Mouse (Mus musculus) cerebellum, adult 9-10 months (tissue): Measurements from ENCODE around the gene Ccn1.
A peak's percentile ranks its signal among the peaks of the same experiment; 100 is the strongest.

ENCODE experiments used
- DNase-seq: peaks from one replicate; pipeline ENCODE4 v3.0.0; 2022

Gene Ccn1

DNA sequence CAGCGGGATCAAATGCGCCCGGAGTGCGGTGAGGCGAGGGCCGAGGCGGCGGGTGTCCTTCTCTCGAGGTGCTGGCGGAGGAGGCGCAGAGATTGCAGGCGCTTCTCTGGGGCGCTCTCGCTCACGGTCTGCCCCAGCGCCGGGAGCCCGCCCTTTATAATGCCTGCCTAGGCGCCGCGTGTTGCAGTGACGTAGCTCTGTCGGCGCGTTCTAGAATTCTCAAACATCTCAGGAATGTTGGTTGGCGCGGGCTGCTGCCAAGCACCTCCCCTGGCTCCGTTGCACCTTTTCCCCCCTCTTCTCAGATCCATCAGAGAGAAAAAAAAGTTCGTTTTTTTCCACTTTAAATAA, at the start of gene Ccn1:
Gene Ccn1, minus strand, starts transcription at position 130 of the 351 bp plus-strand sequence.
- no peak for DNase-seq

DNA sequence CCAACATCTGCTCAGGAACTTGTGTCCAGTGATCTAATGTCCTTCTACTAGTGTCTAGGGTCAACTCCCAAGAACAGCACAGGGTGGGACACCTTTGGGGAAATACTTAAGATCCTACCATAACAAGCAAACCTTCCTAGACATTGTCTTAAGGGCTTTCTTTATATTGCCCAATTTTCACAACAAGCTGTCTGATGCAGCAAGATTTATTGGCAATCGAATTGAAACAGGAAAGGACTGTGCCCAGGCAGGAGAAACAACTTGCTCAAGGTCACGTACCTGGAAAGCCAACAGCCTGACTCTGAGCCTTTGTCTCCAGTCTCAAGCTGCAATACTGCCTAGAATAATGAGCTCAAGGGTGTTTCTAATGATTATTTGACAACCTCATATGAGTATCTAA, 43.6 kb upstream of the Ccn1 start:
- DNase-seq: no peak

DNA sequence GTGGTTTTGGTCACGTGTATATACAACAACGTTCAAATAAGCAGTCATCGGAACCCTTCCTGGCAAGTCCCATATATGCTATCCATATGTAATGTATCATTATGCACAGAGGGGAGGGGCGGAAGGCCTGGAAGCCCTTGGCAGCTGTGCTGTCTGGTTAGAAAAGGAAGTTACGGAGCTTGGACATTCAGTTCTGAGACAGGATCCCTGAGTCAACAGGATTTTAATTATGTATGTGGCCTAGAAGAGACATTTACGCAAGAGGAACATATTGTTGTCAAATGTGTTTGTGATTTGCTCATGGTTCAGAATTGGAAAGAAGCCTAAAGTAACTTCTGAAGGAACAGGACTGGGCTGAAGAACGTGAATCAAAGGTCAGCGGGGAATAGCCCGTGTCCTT, 42.3 kb upstream of the Ccn1 start:
- DNase-seq: no peak

DNA sequence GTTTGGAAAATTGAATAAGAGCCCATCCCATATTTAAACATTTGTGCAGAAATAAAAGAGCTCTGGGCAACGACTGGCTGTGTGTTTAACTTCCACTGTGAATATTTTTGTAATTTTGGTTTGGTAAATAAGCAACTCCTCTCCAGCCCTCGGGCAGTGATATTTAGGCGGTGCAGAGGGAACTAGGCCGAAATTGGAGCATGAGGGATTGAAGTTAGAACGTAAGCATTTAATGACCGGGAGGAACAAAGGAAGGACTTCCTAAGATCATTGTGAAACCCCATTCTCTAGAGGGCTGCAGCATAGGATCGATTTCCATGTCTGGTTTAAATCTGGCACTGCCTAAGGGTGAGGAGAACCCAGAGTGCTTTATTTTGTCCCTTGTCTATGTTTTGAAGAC, 41.6 kb upstream of the Ccn1 start:
- DNase-seq: no peak

DNA sequence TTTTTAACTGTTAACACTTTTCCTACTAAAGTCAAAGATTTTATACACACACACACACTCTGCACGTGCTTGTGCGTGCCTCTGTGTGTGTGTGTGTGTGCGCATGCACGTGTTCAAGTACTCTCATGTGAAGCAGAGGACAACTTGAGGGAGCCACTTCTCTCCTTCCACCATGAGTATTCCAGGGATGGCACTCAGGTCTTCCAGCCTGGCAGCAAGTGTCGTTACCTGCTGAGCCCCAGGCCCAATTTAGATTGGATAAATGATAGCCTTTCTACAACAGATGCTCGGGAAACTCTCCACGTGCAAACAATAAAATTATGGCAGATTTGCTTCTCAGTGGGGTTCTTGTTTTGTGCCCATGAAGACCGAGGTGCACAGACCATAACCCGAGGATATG, 39.5 kb upstream of the Ccn1 start:
- DNase-seq: no peak

DNA sequence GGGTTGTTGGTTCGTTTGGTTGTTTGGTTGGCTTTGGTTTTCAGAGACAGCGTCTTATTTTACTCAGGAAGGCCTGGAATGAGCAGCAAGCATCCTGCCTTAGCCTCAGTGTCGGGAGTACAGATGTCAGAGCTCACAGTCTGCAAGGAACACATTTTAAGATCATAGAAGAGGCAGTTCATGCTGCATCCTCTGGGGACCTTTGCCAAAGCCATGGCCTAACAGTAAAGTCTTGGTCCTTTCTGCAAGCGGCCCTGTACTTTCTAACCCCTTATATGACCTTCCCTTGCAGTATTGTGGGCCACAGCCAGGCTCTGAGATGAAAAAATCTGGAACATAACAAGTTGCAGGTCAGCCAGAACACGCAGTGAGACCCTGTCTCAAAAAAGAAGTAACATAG, 38.1 kb upstream of the Ccn1 start:
- DNase-seq: no peak

DNA sequence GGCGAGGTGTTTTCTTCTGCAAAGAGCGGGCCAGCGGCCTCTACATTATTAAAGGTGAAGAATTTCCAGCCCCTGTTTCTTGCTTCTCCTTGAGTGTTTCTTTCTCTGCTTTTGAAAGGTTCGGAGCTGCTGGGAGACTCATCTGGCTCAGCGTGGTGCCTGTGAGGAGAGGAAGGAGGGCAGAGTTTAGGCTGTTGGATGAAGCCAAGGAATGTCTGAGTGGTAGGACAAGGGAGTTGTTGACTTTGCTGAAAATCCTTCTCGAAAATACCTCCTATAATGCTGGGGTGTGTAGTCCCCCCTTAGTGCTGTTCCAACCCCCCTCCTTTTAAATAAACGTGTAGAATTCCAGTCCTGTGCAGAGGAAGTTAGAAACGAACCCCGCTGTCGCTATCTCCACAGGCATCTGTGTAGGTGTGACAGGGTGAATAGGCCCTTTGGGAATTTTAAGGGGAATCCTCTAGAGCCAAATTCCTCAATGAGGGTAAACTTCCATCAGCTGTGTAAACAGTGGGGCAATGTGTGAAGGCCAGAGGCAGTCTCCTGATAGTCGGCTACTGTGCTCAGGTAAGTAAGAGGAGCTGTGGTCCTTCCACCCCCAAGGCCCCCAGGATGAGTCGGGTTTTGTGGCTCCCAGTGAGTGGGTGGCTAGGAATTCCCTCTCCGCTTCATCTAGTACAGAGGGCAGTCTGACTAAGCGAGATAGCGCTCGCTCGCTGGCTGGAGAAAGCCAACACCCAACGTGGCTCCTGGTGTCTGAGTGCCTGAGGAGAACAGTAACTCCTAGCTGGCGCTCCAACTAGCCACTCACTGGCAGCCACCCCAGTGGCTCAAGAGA, 35.0 kb upstream of the Ccn1 start:
- DNase-seq: no peak

DNA sequence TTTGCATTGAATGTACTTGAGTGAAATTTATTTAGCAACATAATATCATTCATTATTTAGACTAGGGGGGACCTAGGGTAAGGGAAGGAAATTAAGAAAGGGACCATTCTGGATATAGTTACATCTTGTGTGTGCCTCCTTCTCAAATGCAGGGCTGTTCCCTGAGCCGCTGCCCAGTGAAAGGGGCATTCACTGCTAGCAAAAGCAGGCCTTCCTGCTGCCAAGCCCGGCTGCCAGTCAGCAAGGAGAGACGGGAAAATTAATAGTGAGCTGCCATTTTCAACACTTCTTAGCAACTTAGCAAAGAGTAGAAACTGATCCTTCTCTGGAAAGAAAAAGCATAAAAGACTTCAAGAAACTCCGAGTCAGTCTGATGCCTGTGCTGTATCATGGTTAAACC, 34.4 kb upstream of the Ccn1 start:
- DNase-seq: no peak

DNA sequence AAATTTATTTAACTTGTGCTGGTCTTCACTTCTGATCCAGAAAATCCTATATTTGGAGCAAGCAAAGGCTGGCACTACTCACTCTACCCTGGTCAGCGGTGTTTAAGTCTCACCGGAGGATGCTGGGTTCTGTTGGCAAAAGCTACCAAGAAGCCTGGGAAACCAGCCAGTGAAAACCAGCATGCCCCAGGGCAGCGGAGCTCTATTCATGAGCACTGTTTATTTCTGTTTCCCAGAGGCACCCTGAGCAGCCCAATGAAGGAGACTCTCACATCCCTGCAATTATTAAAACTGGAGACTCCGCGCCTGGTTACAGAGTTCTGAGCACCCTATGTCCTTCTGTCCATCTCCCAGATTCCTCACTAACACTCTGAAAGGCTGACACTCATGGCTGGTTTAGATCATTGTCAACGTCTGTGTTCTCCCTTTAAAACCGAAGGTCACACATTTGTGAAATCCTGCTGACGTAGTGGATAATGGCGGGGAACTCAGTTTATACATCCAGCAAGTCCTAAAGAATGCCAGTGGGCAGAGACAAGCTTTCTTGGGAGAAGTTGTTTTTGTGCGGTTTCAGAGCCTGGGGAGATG, 31.7 kb upstream of the Ccn1 start:
- peak; percentile 56 for DNase-seq

DNA sequence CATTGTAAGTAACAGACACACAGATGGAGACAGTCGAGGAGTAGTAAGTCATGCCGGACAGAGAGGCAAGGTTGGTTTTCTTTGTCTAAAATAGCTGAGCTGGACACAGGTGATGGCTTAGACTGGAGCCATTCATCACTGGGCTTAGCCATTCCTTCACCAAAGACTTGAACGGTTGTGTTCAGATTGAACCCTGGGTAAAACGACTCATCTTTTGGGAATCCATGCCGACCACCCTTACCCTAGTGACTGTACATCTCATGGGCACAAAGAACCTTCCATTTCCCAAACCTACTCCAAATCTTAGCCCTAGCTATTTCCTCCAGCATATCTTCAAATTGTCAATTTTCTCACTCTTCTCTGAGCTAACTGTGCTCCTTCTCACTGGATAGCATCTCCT, 30.9 kb upstream of the Ccn1 start:
- no peak for DNase-seq

DNA sequence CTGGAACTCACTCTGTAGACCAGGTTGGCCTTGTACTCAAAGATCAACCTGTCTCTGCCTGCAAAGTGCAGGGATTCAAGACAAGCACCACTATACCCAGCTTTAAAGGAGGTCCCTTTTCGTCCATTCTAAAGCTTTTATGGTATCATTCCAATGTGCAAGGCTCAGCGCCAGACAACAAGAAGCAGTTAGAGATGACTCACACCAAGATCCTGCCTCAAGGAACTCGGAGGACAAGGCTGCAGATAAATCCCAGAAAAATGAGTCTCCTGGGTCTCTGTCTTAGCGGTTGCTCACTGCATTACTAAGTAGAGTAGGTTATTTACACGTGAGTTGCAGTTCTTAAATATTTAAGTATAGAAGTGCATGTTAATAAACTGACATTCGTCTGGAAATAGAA, 26.4 kb upstream of the Ccn1 start:
- no peak for DNase-seq

DNA sequence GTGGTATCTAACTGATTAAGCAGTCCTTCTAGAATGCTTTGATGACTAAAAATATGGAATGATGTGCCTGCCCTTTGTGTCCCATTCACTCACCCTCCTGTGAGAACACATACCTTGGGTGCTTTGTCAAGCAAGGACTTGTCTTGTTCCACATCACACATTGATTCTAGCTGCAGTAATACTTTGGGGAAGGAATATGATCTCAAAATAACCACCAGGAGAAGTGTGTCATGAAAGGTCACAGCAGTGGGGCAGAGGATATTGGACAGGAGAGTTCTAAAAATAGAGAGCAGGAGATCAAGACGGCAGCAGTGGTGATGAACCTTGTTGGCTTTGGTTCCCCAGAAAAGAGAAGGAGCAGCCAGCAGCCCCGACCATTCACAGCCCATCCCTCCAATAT, 25.0 kb upstream of the Ccn1 start:
- no peak for DNase-seq

DNA sequence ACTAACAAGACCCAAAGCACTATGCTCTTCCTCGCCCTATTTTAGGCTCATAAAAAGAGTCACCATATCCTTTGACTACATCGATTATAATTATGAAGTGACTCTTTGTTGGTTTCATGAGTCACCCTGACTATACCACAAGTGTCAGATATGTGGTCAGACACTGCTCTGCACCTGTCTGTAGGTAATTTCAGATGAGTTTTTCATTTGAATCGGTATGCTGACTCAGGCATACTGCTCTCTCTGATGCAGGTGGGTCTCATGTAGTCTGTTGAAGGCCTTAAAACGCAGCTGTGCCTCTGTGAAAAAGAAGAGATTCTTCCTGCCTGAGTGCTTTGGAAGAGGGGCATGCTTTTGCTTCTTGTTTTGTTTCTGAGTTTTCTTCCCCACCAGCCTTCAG, 16.6 kb upstream of the Ccn1 start:
- no peak for DNase-seq

DNA sequence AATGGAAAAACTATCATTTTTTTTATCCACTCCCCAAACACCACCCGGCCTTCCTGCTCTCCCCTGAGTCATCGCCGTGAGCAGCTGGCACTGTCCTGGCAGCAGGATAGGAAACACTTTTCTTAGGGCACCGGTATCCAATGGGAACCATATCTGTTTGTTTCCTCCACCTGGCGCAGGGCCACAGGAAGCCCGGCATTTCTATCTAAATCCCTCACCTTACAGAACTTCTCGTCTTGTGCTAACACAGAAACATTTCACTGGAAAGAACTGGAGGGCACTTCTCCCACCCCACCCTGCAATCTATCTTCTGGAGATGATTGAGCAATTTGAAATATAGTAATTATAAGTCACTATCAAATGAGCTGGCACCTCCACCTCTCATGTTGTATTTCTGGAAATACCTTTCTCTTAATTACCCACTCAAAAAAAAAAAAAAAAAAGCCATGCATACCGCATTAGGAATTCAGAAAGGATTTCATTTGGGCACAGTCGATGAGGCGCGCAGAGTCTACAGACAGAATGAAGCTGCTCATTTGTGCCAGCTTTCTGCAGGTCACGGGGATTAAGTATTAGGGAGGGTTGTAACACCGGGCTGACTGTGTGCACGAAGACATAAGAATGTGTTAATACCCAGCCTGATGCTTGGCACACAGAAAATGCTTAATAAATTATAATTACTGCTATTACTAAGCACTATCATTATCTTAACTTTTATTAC, 7.4 kb upstream of the Ccn1 start:
- no peak for DNase-seq

DNA sequence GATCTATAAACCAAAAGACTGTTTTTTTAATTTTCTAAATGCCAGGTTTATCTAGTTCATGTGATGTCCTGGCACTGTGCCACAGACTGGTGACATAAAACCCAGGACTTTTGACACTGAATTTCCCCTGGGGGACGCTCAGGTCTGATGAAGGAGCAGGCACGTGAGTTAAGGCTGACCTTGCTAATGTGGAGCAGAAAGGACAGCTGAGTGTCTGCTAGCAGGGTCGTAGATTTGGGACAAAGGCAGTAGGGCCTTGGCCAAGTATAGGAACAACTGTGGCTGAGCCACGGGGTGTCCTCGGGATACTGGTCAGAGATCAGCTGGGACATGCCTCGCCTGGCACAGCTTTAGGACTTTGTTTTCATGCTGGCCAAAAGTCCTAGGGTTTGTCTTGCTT, 5.2 kb upstream of the Ccn1 start:
- DNase-seq: no peak

DNA sequence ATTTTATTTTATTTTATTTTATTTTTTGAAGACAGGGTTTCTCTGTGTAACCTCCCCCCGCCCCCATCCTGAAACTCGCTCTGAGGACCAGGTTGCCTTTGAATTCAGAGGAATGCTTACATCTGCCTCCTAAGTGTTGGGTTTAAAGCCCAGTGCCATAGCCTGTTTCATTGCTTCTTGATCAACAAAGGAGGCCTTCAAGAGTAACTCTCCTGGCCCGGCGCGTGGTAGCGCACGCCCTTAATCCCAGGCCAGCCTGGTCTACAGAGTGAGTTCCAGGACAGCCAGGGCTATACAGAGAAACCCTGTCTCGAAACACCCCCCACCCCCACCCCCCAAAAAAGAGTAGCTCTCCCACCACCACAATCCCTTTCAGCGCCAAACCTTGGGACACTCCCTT, 4.2 kb upstream of the Ccn1 start:
- DNase-seq: no peak

DNA sequence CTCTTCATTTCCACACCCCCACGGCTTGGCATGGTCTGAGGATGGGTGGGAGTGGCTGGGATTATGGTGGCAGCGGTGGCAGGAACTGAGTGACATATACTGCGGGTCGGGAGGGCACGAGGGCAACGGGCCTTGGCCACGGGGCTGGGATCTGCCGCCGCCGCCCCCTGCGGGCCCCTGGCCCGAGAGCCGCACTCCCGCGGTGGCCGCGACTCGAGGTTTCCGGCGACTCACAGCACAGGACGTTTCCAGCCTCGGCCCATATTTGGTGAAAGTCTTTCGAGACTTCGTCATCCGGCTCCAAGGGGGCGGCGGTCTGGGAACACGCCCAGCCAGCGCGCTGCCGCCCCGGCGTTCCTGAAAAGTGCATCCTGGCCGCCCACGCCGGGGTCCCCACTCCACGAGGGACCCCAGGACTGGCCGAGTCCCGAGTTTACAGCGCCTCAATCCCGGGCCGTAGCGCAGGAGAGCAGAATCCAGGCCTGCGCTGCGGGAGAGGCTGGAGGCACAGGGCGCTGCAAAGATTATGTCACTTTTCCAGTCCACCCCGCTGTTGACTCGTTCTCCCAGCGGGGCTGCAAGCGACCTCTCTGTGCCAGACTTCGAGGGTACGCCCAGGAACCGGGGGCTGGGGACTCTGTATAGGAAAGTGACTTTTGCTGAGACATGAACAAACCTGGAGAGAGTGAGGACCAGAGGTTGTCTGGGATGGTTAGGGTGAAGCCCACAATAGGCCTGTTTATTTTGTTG, 3.6 kb upstream of the Ccn1 start:
- no peak for DNase-seq

DNA sequence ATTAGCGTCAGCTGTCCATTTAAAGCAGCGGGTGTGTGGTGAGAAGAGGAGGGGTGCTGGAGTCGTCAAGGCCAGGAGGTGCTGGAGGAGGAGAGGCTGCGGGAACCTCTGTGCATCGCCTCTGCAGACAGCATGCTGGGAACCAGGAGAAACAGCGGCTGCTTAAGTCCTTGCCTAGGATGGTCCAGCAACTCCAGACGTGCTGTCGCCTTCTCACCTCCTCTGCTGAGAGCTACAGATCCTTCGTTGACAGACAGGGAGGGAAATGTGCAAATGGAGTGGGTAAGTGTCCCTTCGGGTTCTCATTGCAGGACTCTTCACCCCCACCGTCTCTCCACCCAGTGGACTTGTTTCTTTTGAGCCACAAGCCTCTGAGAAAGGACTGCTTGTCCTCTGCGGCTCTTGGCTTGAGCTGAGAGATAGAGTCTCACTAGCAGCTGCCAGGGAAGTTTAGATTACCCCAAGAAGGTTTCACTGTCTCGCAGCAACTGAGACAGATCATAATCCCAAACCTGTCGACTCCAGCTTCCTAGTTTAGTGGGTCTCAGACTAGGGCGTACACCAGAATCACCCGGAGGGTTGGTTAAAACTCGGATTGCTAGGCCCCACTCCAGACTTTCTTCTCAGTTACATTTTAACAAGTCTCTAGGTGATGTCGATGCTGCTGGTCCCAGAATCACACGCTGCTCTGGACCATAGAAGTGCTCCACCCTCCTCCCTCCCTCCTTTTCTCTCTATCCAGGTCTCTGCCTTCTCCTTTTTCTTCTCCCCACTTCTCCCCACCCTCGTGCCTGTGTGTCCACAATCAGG, 2.7 kb upstream of the Ccn1 start:
- DNase-seq: no peak

DNA sequence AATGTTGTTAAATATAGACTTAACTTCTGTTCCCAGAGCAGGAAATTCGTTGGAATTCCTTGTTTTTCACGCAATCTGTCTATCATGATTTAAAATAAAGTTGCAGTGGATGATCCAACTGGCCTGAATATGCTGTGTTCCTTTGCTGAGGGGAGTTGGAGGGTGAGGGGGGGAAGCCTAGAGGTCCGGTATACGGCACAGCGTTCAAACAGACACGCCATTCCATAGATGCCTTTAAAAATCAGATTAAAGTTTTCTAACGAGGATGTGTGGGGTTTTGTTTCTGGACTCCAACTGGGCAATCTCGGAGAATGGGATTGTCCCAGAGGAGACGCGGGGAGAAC, 2.2 kb upstream of the Ccn1 start:
- DNase-seq: no peak

DNA sequence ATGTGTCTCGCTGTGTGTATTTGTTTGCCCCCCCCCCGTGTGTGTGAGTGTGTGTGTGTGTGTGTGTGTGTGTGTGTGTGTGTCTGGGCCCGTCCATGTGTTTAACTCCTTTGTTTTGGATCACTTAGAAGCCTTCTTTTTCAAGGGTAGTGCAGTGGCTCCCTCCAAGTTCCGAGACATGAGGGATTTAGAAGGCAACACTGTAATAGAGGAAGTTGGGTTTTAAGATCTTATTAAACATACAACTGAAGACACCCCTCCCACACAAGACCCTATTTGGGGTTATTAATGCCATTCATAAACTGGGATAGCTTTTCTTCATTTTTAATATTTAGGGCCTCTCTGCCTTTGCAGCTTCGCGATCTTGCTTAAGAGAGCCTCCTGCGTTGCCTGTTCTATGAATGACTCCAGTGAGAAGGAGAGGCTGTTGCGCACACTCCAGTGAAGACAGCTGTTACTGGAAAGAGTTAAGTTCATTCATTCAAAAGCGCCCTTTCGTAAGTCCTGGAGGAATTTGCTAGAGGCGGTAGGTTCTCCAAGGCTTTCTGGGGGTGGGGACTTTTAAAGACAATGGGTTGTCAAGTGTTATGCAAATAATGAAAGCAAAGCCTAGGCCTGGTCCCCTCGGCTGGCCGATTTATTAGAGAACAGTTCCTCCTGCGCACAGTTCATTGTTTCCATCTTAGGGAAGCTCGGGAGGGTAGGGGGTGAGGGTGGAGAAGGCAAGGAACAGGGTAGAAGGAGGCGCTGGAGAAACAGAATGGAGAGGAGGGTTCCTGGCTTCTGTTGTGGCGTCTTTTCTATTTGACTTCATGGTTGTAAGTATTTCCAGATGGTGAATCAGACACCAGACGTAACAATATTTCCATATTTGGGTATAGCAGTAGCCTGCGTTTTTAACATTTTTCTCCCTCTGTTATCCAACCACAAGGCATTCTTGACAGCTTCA, 1.5 kb upstream of the Ccn1 start:
- no peak for DNase-seq

DNA sequence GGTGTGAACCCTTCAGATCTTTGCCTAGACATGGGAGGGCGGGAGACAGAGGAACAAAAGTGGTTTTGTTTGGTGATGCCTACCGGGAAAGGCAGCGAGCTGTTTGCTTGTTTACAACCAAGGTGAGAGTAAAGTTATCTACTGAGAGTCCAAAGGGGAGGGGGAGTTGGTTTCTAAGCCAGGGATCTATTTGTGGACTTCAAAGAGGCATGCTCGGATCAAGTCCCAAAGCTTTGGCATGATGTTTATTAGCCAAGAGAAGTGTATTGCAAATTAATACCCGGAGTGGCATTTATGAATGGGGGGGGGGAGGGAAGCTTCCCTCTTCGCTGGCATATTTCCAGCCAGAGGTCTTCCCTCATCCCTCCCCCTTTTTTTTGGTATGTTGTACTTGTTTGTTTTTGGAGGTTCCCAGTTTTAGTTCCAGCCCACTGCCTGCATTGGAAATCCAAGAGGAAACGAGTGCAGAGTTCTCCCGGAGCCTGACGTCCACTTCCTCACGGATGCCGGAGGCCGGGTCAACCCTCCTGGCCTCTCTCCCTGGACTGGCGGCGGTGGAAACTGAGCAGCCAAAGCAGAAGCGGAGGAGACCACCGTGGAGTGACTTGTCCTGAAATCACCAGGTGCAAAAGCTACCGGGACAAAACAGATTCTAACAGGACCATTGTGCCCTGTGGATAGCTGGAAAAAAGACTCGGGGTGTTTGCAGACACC, 674 bp upstream of the Ccn1 start:
- no peak for DNase-seq
